Mouse (Mus musculus): Measurements from ENCODE around the gene Hsd3b5. TPM values are rescaled to one million over a fixed set of nuclear protein-coding genes. Genes with fewer than 3 reads are reported as not detected.

The Hsd3b5 gene
- polyA plus RNA-seq, 1 experiment from 2014 or later, result not detected

Other genes with a start within 250 kb of the Hsd3b5 start
- gene Zfp697, start 247.8 kb downstream of the Hsd3b5 start, polyA plus RNA-seq (2015; fragmentation: Nextera tagmentation; extraction: Ambion mirVana), result 15.4 and 15.7 TPM in 2 replicates
- gene Gm4450, start 173.1 kb downstream of the Hsd3b5 start, polyA plus RNA-seq (2015; fragmentation: Nextera tagmentation; extraction: Ambion mirVana), result 0.26 TPM in 1 of 2 replicates, not detected in the other
- gene Hsd3b4, start 119.7 kb downstream of the Hsd3b5 start, polyA plus RNA-seq (2015; fragmentation: Nextera tagmentation; extraction: Ambion mirVana), result not detected in 2 replicates
- not detected in 2 replicates for gene Gm10681, start 41.4 kb downstream of the Hsd3b5 start, polyA plus RNA-seq (2015; fragmentation: Nextera tagmentation; extraction: Ambion mirVana)
- not detected in 2 replicates for gene Hsd3b2, start 94.3 kb upstream of the Hsd3b5 start, polyA plus RNA-seq (2015; fragmentation: Nextera tagmentation; extraction: Ambion mirVana)
- gene Hsd3b3, start 132.9 kb upstream of the Hsd3b5 start, polyA plus RNA-seq (2015; fragmentation: Nextera tagmentation; extraction: Ambion mirVana), result 0.10 and 0.30 TPM in 2 replicates
- gene Hsd3b6, start 184.2 kb upstream of the Hsd3b5 start, polyA plus RNA-seq (2015; fragmentation: Nextera tagmentation; extraction: Ambion mirVana), result 8.2 and 9.8 TPM in 2 replicates
- gene Hsd3b1, start 229.5 kb upstream of the Hsd3b5 start, polyA plus RNA-seq (2015; fragmentation: Nextera tagmentation; extraction: Ambion mirVana), result 0.09 and 0.12 TPM in 2 replicates